Mouse (Mus musculus) adrenal gland, adult 8-10 months (tissue): ENCODE results near the gene Ccdc85b. TPM values are rescaled to one million over a fixed set of nuclear protein-coding genes. Genes with fewer than 3 reads are reported as not detected.

Experiments
- DNase-seq: peaks from one replicate; pipeline ENCODE4 v3.0.0; 2022
- total RNA-seq, 4 experiments: library from RNA; stranded (reverse); gene quantifications; 2 replicates each; pipeline ENCODE4 v1.2.4; 2022

Gene Ccdc85b
- total RNA-seq, 4 experiments from 2014 or later: 8.9 to 12.4 (median 11.4) TPM

- DNase-seq: no peak
These were observed 34.1 kb downstream of the Ccdc85b start for GRCm38 (mm10) chr19:5423561-5423960.

GRCm38 (mm10) chr19:5422895-5423443 lies 34.7 kb downstream of the Ccdc85b start:
- DNase-seq: no peak

- no peak for DNase-seq
These were observed 35.4 kb downstream of the Ccdc85b start for GRCm38 (mm10) chr19:5422267-5422666.

GRCm38 (mm10) chr19:5421784-5422183 lies 35.9 kb downstream of the Ccdc85b start:
- no peak for DNase-seq

GRCm38 (mm10) chr19:5420579-5420978 lies 37.1 kb downstream of the Ccdc85b start:
- no peak for DNase-seq

- no peak for DNase-seq
These were observed 38.1 kb downstream of the Ccdc85b start for GRCm38 (mm10) chr19:5419630-5420029.

- no peak for DNase-seq
These were observed 38.8 kb downstream of the Ccdc85b start for GRCm38 (mm10) chr19:5418750-5419466.

- DNase-seq: no peak
These were observed 43.1 kb downstream of the Ccdc85b start for GRCm38 (mm10) chr19:5414534-5414957.

GRCm38 (mm10) chr19:5413840-5414239 lies 43.9 kb downstream of the Ccdc85b start:
- DNase-seq: no peak

GRCm38 (mm10) chr19:5411961-5412360 lies 45.7 kb downstream of the Ccdc85b start:
- DNase-seq: no peak

GRCm38 (mm10) chr19:5410641-5411040 lies 47.1 kb downstream of the Ccdc85b start:
- DNase-seq: no peak

GRCm38 (mm10) chr19:5409068-5409467 lies 48.6 kb downstream of the Ccdc85b start:
- DNase-seq: no peak

GRCm38 (mm10) chr19:5408057-5409001 lies 49.4 kb downstream of the Ccdc85b start:
- DNase-seq: no peak

GRCm38 (mm10) chr19:5407133-5407532 lies 50.6 kb downstream of the Ccdc85b start:
- DNase-seq: no peak

GRCm38 (mm10) chr19:5406531-5407126 lies 51.1 kb downstream of the Ccdc85b start:
- DNase-seq: peak; percentile 57

GRCm38 (mm10) chr19:5405924-5406323 lies 51.8 kb downstream of the Ccdc85b start:
- DNase-seq: no peak

Other genes starting within 250 kb of the Ccdc85b start
- gene Pacs1, start 184.8 kb downstream of the Ccdc85b start, total RNA-seq: 10 to 100 TPM; 23.9 to 35.0 (median 29.7) TPM
- 100 to 1,000 TPM; 179 to 198 (median 191) TPM for gene Sf3b2, start 162.4 kb downstream of the Ccdc85b start, total RNA-seq
- gene Gal3st3, start 159.6 kb downstream of the Ccdc85b start, total RNA-seq: under 1 TPM; 0.09 to 0.62 (median 0.30) TPM
- gene Catsper1, start 122.2 kb downstream of the Ccdc85b start, total RNA-seq: not detected
- 10 to 100 TPM in 2 of 4 experiments, 1 to 10 TPM in 2; 1.2 to 14.6 (median 6.8) TPM for gene Cst6, start 108.3 kb downstream of the Ccdc85b start, total RNA-seq
- gene Eif1ad, start 91.2 kb downstream of the Ccdc85b start, total RNA-seq: 10 to 100 TPM; 22.2 to 26.7 (median 25.2) TPM
- gene Banf1, start 90.7 kb downstream of the Ccdc85b start, total RNA-seq: 100 to 1,000 TPM; 130 to 147 (median 140) TPM
- 100 to 1,000 TPM in 2 of 4 experiments, 10 to 100 TPM in 2; 75.2 to 101 (median 98.6) TPM for gene Sart1, start 69.2 kb downstream of the Ccdc85b start, total RNA-seq
- gene Tsga10ip, start 55.4 kb downstream of the Ccdc85b start, total RNA-seq: under 1 TPM in 1 of 4 experiments, not detected in 3; 0.17 TPM
- gene Drap1, start 32.9 kb downstream of the Ccdc85b start, total RNA-seq: 100 to 1,000 TPM; 272 to 295 (median 289) TPM
- gene AI837181, start 32.8 kb downstream of the Ccdc85b start, total RNA-seq: 10 to 100 TPM; 52.2 to 59.2 (median 52.8) TPM
- under 1 TPM in 3 of 4 experiments, not detected in 1; 0.22 to 0.86 (median 0.56) TPM for gene Fosl1, start 10.3 kb downstream of the Ccdc85b start, total RNA-seq
- gene Fibp, start 2.7 kb upstream of the Ccdc85b start, total RNA-seq: 100 to 1,000 TPM in 2 of 4 experiments, 10 to 100 TPM in 2; 95.6 to 139 (median 110) TPM
- 1 to 10 TPM; 1.1 to 2.2 (median 1.6) TPM for gene Ctsw, start 10.6 kb upstream of the Ccdc85b start, total RNA-seq
- gene Efemp2, start 16.1 kb upstream of the Ccdc85b start, total RNA-seq: 100 to 1,000 TPM in 2 of 4 experiments, 10 to 100 TPM in 2; 64.9 to 173 (median 105) TPM
- 10 to 100 TPM; 25.8 to 40.4 (median 33.8) TPM for gene Mus81, start 30.5 kb upstream of the Ccdc85b start, total RNA-seq
- gene Cfl1, start 32.6 kb upstream of the Ccdc85b start, total RNA-seq: 100 to 1,000 TPM; 711 to 770 (median 737) TPM
- gene 1700020D05Rik, start 45.9 kb upstream of the Ccdc85b start, total RNA-seq: 10 to 100 TPM in 1 of 4 experiments, 1 to 10 TPM in 3; 2.2 to 10.4 (median 5.4) TPM
- gene Snx32, start 52.6 kb upstream of the Ccdc85b start, total RNA-seq: 10 to 100 TPM; 13.4 to 35.0 (median 23.9) TPM
- not detected for gene Ovol1, start 102.8 kb upstream of the Ccdc85b start, total RNA-seq
- 10 to 100 TPM; 10.8 to 15.7 (median 13.1) TPM for gene Ap5b1, start 110.1 kb upstream of the Ccdc85b start, total RNA-seq
- gene Rnaseh2c, start 144.0 kb upstream of the Ccdc85b start, total RNA-seq: 100 to 1,000 TPM; 123 to 156 (median 130) TPM
- gene Kat5, start 152.3 kb upstream of the Ccdc85b start, total RNA-seq: 10 to 100 TPM; 71.6 to 90.4 (median 76.6) TPM
- 100 to 1,000 TPM in 2 of 4 experiments, 10 to 100 TPM in 2; 90.0 to 114 (median 96.4) TPM for gene Rela, start 179.6 kb upstream of the Ccdc85b start, total RNA-seq
- gene Sipa1, start 205.8 kb upstream of the Ccdc85b start, total RNA-seq: 10 to 100 TPM; 40.3 to 76.9 (median 57.8) TPM
- 10 to 100 TPM; 40.8 to 53.6 (median 46.3) TPM for gene Map3k11, start 230.8 kb upstream of the Ccdc85b start, total RNA-seq
- gene Pcnx3, start 231.0 kb upstream of the Ccdc85b start, total RNA-seq: 100 to 1,000 TPM in 3 of 4 experiments, 10 to 100 TPM in 1; 95.1 to 183 (median 136) TPM
- gene Kcnk7, start 246.5 kb upstream of the Ccdc85b start, total RNA-seq: not detected